Mouse (Mus musculus): ENCODE results near the gene Camsap1.

Camsap1 gene

DNA sequence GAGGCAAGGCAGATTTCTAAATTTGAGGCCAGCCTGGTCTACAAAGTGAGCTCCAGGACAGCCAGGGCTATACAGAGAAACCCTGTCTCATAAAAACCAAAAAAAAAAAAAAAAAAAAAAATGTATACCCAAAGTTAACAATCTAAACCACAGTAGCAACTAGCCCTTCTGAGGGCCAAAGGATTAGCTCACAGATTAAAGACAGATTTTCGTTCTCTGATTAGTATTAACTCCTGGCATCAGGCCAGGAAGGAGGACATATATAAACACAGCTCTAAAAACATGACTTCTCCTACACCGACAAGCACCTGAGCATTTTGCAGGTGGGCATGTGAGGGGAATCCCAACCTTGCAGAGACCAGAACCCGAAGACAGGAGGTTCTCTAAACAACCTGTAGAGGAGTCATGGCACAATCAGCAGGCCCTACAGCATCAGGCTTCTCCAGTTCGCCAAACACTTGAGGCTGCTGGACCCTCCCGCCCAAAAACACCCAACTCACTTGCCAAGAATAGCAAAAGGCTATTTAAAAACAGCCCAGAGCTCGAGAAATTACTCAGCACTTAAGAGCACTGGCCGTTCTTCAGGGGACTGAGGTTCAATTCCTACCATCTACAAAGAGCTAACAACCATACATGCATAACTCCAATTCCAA, 5.4 kb downstream of the Camsap1 start:
- no peak for DNase-seq

GRCm38 (mm10) chr2:25975141-25975770, 7.8 kb downstream of the Camsap1 start:
- DNase-seq = no peak

GRCm38 (mm10) chr2:25970426-25970825, 12.7 kb downstream of the Camsap1 start:
- DNase-seq = no peak

DNA sequence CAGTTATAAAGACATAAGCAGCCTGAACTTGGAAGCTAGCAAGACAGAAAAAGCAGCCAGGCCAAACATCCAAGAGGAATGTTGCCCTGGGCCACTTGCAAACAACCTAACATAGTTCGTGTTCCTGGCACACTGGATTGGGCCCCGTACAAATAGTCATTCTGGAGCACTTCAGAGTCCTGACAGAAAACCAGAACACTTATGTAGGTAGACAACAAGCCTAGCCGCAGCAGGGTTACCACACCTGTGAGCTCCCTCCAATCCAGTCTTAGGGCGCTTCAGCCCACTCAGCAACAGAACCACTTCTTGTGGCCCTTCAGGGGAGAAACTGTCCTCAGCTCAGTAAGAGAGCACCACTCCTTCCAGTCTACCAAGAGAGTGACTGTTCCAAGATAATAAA, 13.8 kb downstream of the Camsap1 start:
- no peak for DNase-seq

- no peak for DNase-seq
Measured at GRCm38 (mm10) chr2:25949291-25949690, 33.8 kb downstream of the Camsap1 start.

GRCm38 (mm10) chr2:25947950-25948349, 35.1 kb downstream of the Camsap1 start:
- DNase-seq = no peak

GRCm38 (mm10) chr2:25943822-25944221, 39.3 kb downstream of the Camsap1 start:
- no peak for DNase-seq

- peak; percentile 42 to 68 for DNase-seq
Measured at GRCm38 (mm10) chr2:25940503-25940902, 42.6 kb downstream of the Camsap1 start.

DNA sequence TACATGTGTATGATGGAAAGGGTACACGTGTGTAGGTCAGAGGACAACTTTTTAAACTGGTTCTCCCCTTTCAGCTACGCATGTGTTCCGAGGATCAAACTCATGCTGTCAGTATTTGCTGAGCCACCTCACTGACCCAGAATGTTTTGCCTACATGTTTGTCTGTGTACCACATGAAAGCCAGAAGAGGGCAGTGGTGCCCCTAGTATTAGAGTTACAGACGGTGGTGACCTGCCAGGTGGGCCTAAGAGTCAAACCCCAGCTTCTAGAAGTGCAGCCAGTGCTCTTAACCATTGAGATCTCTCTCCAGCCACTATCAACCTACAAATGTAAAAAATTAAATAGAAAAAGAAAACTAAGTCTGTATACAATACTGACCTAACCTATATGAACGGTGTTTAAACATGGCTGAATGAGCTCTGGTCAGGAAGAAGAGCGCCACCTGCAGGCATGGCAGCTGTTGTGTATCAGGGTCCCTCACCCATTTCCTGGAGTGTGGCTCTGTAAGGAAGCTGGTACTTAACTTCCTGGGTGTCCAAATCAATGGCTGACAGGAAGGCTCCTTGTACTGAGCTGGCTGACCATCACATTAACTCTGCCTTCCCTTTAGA, 51.7 kb downstream of the Camsap1 start:
- peak; percentile 39 to 46 for DNase-seq

- DNase-seq = no peak
Measured at GRCm38 (mm10) chr2:25927821-25928220, 55.3 kb downstream of the Camsap1 start.

- DNase-seq = no peak
Measured at GRCm38 (mm10) chr2:25924934-25925333, 58.1 kb downstream of the Camsap1 start.

DNA sequence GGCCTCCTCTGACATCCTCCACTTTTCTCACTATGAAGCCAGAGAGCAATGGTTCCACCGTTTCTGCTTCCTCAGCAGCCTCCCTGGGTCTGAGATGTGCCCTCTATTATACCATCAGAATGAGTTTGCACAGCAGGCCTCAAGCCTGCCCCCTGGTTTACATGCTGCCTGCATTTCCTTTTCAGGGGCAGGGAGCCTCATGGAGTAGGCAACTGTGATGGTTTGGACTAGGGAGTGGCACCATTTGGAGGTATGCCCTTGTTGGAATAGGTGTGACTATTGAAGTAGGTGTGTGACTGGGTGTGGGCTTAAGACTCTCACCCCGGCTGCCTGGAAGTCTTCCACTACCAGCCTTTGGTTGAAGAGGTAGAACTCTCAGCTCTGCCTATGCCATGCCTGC, 59.3 kb downstream of the Camsap1 start:
- no peak for DNase-seq

DNA sequence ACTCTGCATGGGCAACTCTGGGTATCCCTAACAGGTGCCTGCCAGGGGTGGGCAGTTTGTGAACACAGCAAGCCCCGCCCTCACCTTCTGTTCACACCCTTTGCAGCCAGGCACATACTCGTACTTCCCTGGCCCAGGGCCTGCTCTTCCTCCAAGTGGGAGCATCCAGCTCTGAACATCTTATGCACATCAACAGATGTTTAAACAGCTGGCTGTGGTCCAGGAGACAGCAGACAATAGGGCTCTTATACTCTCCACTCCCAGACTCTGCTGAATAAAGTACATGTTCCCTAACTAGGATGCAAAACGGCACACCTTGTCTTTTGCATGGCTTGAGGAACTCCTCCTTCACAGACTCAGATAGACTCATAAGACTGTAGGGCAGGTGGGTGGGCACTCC, 63.1 kb downstream of the Camsap1 start:
- DNase-seq = no peak

GRCm38 (mm10) chr2:25918408-25918807, 64.7 kb downstream of the Camsap1 start:
- DNase-seq = no peak

GRCm38 (mm10) chr2:25914821-25915220, 68.3 kb downstream of the Camsap1 start:
- DNase-seq = no peak

DNA sequence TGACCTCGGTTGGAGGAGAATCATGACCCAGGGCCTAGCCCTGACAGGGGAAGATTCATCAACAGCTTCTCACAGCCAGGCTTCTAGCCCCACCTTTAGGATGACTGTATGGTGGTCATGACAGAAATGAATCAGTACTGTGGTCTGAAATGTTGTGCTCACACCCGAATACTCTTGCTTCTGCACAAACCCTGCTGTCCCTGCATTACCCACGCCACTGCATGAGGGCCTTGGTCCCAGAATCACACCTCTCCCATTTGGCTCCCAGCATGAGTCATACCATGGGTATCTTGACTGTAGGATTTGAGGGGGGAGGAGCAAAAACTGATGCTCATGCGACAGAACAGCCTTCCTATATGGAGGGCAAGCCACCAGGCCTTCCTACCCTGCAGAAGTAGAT, 68.9 kb downstream of the Camsap1 start:
- no peak for DNase-seq

GRCm38 (mm10) chr2:25913247-25913646, 69.8 kb downstream of the Camsap1 start:
- peak; percentile 48 to 62 for DNase-seq

- no peak for DNase-seq
Measured at GRCm38 (mm10) chr2:25909872-25910271, 73.2 kb downstream of the Camsap1 start.

DNA sequence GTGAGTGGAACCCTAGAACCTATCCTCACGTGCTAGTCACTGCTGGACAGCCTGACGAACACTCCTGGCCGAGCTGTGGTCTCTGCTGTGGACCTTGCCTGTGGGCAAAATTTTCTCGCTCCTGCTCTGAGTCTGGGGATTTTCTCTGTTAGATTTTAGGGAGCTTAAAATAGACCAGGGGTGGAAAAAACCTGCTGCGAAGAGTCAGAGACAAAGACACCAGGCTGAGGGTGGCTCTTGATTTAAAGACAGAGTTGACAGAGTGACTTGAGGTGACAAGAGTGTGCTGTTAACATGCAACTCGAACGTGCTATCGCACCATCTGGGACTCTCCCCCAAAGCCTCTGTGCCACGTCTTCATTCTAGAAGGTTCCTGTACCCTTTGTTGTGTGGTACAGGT, 84.1 kb downstream of the Camsap1 start:
- no peak for DNase-seq

- no peak for DNase-seq
Measured at GRCm38 (mm10) chr2:25892440-25892839, 90.6 kb downstream of the Camsap1 start.

GRCm38 (mm10) chr2:25888144-25888543, 94.9 kb downstream of the Camsap1 start:
- DNase-seq = no peak

GRCm38 (mm10) chr2:25887226-25887625, 95.9 kb downstream of the Camsap1 start:
- DNase-seq = no peak

DNA sequence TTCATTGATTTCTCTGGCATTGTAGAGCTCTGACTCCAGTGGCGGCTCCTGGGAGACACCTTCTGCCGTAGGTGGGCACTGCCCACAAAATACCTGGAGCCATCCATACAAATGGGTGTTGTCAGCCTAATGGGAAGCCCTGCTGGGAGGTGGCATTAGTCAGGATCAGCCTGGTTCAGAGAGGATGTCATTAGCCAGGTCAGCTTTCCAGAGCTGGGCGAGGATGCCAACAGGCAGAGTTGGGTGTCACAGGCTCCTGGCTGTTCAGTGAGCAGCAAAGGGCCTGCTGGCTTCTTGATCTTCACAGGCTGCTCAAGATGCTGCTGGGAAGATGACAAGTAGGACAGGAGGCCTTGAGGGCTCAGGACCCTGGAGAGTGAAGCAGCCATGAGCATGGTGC, 98.3 kb downstream of the Camsap1 start:
- DNase-seq = no peak

GRCm38 (mm10) chr2:25882276-25882675, 100.8 kb downstream of the Camsap1 start:
- DNase-seq = no peak
